Mouse (Mus musculus) heart, embryonic 13.5 days (tissue): ENCODE results near the gene Haus8. TPM values are rescaled to one million over a fixed set of nuclear protein-coding genes. Genes with fewer than 3 reads are reported as not detected.
A peak's percentile ranks its signal among the peaks of the same experiment; 100 is the strongest.
"Not testable (repeated sequence)": the region's sequence is repeated elsewhere in the genome, so short reads cannot be mapped to it uniquely, and the experiment has no call there.

Experiments
- ATAC-seq: fragments of 200-750 bp; cut with Nextera tagmentation; 2 replicates; pipeline ENCODE4 v1.8.0; 2017; ENCODE audit warnings: moderate TSS enrichment; ENCODE audit not compliant: insufficient number of reproducible peaks, low FRiP score, low TSS enrichment; ENCODE audit errors: extremely low read depth
- H3K27ac ChIP-seq: fragments of 300-500 bp; sonication (generic); replicated peaks from 2 replicates; pipeline ENCODE4 v1.5.1; 2015; ENCODE audit warnings: moderate library complexity, mild to moderate bottlenecking, inconsistent platforms
- H3K27me3 ChIP-seq: fragments of 300-500 bp; sonication (generic); replicated peaks from 2 replicates; pipeline ENCODE4 v1.6.1; 2015; ENCODE audit warnings: mild to moderate bottlenecking, inconsistent platforms
- H3K36me3 ChIP-seq: fragments of 300-500 bp; sonication (generic); 2 replicates; pipeline ENCODE4 v1.6.1; 2015; ENCODE audit warnings: mild to moderate bottlenecking, inconsistent platforms
- H3K4me1 ChIP-seq: fragments of 300-500 bp; sonication (generic); 2 replicates; pipeline ENCODE4 v1.6.1; 2015; ENCODE audit warnings: inconsistent platforms
- H3K4me2 ChIP-seq: fragments of 300-500 bp; sonication (generic); 2 replicates; pipeline ENCODE4 v1.6.1; 2015; ENCODE audit warnings: inconsistent platforms, mild to moderate bottlenecking, moderate library complexity
- H3K4me3 ChIP-seq: fragments of 300-500 bp; sonication (generic); 2 replicates; pipeline ENCODE4 v1.5.1; 2015; ENCODE audit warnings: moderate library complexity, mild to moderate bottlenecking, inconsistent platforms
- H3K9ac ChIP-seq: fragments of 300-500 bp; sonication (generic); 2 replicates; pipeline ENCODE4 v1.6.1; 2015; ENCODE audit warnings: inconsistent platforms, mild to moderate bottlenecking, moderate library complexity
- H3K9me3 ChIP-seq: fragments of 300-500 bp; sonication (generic); 2 replicates; pipeline ENCODE4 v1.6.1; 2016; ENCODE audit warnings: inconsistent platforms
- WGBS: fragments of 180-500 bp; shearing (Covaris S2); methylation state at CpG from one replicate; pipeline ENCODE4 v1.1.7; 2015; ENCODE audit warnings: mixed read lengths; 5-methylcytosine and 5-hydroxymethylcytosine counted together
- polyA plus RNA-seq: library from polyadenylated mRNA; unstranded; fragments of >200 nt; fragmentation: Nextera tagmentation; extraction: Ambion mirVana; gene quantifications from 2 replicates; pipeline ENCODE4 v1.2.1, GENCODE M21; 2015

The Haus8 gene
- polyA plus RNA-seq, 1 experiment from 2014 or later = 126 TPM

DNA sequence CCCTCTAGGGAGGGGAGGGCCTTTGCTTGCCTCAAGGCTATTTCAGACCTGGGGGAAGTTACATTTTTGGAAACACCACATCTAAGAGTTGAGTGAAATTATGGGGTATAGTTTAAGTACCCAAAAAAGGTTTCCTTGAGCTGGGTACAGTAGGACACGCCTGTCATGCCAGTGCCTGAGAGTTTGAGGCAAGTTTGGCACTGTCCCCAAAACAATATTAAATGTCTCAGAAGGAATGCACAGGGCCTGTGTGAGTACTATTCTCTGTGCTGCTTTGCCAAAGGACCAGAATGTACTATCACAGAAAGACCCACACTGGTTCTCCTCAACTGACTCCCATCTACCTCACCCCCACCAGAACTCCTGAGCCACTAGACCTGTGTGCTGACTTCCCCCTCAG lies 30.9 kb upstream of the Haus8 start:
- Histone ChIP-seq H3K9me3 (no peaks in the 10 kb centered on the region), H3K36me3 (peaks cover 49% of the 10 kb centered on the region), H3K27me3 (no peaks in the 10 kb centered on the region), H3K27ac (0 out of 2 replicates have a peak overlapping the region, but pooled peaks have one; percentile 20), H3K4me3 (no peak overlapping the region), H3K9ac (no peak overlapping the region), H3K4me2 (no peak overlapping the region), H3K4me1 (peaks cover 24% of the 10 kb centered on the region)
- ATAC-seq = no peak
- 73% methylated on average over 1 of the region's 1 CpGs for WGBS

DNA sequence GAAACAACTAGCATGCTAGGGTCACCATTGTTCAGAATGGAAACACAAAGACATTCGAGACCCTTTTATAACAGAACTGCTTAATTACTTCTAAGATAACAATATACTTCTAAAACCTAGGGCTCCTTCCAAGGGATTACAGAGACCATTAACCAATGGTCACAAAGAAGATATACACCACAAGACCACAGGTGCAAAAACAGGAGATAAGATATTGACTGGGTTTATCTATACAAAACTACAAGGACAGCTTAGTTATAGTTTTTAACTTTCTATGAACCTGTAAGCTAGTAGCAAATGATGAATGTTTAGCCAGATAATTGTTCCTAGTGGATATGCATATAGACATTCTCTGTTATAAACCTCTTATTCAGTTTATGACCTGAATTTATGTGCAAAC lies 30.1 kb upstream of the Haus8 start:
- ATAC-seq = no peak
- 91% methylated on average over 1 of the region's 1 CpGs for WGBS
- Histone ChIP-seq H3K9ac (no peak overlapping the region), H3K9me3 (no peaks in the 10 kb centered on the region), H3K36me3 (peaks cover 58% of the 10 kb centered on the region), H3K4me3 (no peak overlapping the region), H3K27ac (no peak overlapping the region), H3K4me1 (peaks cover 20% of the 10 kb centered on the region), H3K27me3 (no peaks in the 10 kb centered on the region), H3K4me2 (no peak overlapping the region)

DNA sequence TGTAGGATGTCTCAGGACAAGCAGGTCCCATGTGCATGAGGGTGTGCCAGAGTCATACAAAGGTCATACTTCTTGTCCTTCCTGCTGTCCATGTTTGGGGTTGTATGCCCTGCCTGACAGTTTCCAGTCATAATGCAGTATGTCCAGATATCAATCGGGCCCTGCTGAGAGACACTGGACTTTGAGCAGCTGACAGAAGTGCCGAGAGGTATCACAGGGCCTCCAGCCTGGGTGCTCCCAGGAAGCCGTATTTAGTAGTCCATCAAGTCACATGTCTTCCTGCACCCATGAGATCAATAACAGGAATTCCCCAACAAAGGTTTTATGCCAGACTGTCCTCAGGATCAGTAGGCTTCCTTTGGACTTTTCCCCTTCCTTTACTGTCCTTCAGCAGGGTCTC lies 27.0 kb upstream of the Haus8 start:
- WGBS = 74% methylated on average over 3 of the region's 3 CpGs
- no peak overlapping the region for H3K4me3 ChIP-seq
- no peaks in the 10 kb centered on the region for H3K9me3 ChIP-seq
- H3K4me2 ChIP-seq = no peak overlapping the region
- no peak for ATAC-seq
- peaks cover 26% of the 10 kb centered on the region for H3K4me1 ChIP-seq
- peaks cover 82% of the 10 kb centered on the region for H3K36me3 ChIP-seq
- peak overlapping the region; percentile 6; the same call in 1 of the 2 replicates for H3K27ac ChIP-seq
- H3K9ac ChIP-seq = no peak overlapping the region
- H3K27me3 ChIP-seq = no peaks in the 10 kb centered on the region

DNA sequence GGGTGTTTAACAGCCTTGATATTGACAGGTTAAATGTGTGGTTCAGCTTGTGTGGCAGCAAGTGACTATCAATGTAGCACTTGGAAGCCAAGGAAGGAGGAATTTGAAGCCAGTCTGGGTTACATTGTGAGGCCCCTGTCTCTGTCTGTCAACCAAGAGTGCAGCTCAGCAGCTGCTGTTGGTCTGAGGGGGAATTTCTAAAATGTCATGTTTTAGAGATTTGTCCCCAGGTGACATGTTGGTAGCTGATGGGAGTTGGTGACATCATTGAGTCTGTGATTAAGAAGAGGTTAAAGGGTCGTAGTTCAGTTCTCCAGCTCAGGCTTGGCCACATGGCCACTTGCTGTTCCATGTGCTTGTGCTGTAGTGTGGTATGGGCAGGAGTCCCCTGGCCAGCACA lies 24.7 kb upstream of the Haus8 start:
- Histone ChIP-seq H3K27ac (no peak overlapping the region), H3K27me3 (no peaks in the 10 kb centered on the region), H3K9me3 (no peaks in the 10 kb centered on the region), H3K4me2 (no peak overlapping the region), H3K9ac (no peak overlapping the region), H3K36me3 (peaks cover 81% of the 10 kb centered on the region), H3K4me1 (peaks cover 26% of the 10 kb centered on the region), H3K4me3 (no peak overlapping the region)
- 84% methylated on average over 1 of the region's 1 CpGs for WGBS
- no peak for ATAC-seq

DNA sequence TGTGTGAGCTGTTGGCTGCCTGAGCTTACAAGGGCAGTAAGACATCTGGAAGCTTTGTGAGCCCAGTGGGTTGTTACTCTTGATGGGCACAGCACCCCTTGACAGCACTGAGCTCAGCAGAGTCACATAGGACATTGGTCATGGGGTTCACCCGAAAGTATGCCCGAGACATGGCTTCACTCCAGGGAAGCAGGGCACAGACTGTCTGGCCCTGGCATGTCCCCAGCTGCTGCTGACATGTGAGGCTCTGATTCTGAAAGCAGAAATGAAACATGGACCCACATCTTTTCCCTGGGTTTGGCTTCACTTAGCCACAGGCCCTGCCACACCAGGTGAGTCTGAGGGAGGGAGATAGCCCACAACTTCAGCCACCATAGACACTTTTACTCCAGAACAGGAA lies 24.1 kb upstream of the Haus8 start:
- Histone ChIP-seq H3K36me3 (peaks cover 80% of the 10 kb centered on the region), H3K27me3 (no peaks in the 10 kb centered on the region), H3K27ac (0 out of 2 replicates have a peak overlapping the region, but pooled peaks have one; percentile 5), H3K9ac (no peak overlapping the region), H3K4me1 (peaks cover 26% of the 10 kb centered on the region), H3K9me3 (no peaks in the 10 kb centered on the region), H3K4me3 (no peak overlapping the region), H3K4me2 (no peak overlapping the region)
- ATAC-seq = no peak
- WGBS = 94% methylated on average over 2 of the region's 2 CpGs

DNA sequence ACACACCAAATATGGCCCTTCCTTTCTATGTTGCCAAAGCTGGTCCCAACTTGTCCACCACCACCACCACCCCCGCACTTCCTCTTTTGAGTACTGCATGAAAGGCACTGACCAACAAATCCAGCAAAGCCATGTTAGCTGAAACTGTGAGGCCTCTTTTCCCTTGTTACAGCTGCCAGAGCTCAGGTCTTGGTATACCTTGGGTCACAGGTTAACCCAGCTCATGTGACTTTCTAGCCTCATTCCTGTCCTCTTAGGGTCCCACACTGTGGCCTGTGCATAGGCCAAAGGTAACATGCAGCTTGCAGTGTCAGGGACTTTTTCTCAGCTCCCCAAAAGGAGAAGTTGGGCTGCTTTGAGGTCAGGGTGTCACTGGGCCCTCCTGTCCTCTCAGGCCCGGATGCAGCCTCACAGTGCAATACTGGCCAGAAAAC lies 23.5 kb upstream of the Haus8 start:
- H3K4me3 ChIP-seq = no peak overlapping the region
- H3K27me3 ChIP-seq = no peaks in the 10 kb centered on the region
- no peak overlapping the region for H3K27ac ChIP-seq
- no peak overlapping the region for H3K9ac ChIP-seq
- 92% methylated on average over 2 of the region's 2 CpGs for WGBS
- ATAC-seq = no peak
- peaks cover 31% of the 10 kb centered on the region for H3K4me1 ChIP-seq
- H3K4me2 ChIP-seq = no peak overlapping the region
- no peaks in the 10 kb centered on the region for H3K9me3 ChIP-seq
- H3K36me3 ChIP-seq = peaks cover 84% of the 10 kb centered on the region

DNA sequence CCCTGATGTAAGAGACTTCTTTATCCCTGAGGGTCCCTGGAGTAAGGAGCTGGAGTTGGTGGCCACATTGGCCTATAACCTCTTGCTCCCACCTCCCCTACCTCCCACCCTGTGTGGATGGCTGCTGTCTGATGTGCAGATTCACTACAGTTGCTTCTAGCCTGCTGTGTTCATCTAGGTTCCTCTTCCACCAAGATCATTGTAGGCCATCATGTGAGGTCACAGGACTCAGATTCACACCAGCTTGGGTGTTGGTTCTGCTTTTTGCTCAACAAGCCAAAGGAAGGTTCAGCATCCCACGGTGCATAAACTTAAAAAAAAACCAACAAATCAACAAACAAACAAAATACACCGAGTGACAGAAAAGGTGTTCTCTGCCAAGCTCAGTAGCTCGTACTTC lies 21.2 kb upstream of the Haus8 start:
- H3K36me3 ChIP-seq = peaks cover 94% of the 10 kb centered on the region
- 90% methylated on average over 3 of the region's 3 CpGs for WGBS
- H3K4me3 ChIP-seq = not testable (repeated sequence)

DNA sequence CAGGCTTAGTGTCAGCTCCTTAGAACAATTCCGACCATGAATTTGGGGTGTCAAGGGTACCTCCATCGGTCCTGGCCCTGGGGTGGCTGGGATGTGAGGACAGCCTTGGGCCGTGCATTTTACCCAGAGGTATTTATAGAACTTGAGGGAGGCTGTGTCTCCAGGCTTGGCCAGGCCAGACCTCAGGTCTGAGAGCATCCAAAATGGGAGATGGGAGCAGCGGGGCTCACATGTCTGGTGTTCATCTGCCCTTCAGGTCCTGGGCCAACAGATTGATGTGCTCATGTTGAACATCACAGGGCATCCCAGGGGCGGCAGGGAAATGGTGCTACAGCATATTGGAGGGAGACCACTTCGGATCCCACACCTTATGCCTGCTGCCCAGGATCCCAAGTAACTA lies 18.6 kb upstream of the Haus8 start:
- 66% methylated on average over 6 of the region's 6 CpGs for WGBS
- no peak overlapping the region for H3K9ac ChIP-seq
- ATAC-seq = no peak
- H3K36me3 ChIP-seq = peaks cover 80% of the 10 kb centered on the region
- 0 out of 2 replicates have a peak overlapping the region, but pooled peaks have one; percentile 15 for H3K27ac ChIP-seq
- no peaks in the 10 kb centered on the region for H3K9me3 ChIP-seq
- H3K4me2 ChIP-seq = no peak overlapping the region
- H3K4me3 ChIP-seq = no peak overlapping the region
- H3K27me3 ChIP-seq = no peaks in the 10 kb centered on the region
- H3K4me1 ChIP-seq = peaks cover 31% of the 10 kb centered on the region

More for the DNA sequence above, 21.2 kb upstream of the Haus8 start:
- H3K4me1 ChIP-seq = peaks cover 38% of the 10 kb centered on the region
- not testable (repeated sequence) for H3K9me3 ChIP-seq, H3K27me3 ChIP-seq, H3K9ac ChIP-seq, H3K4me2 ChIP-seq, ATAC-seq, H3K27ac ChIP-seq

DNA sequence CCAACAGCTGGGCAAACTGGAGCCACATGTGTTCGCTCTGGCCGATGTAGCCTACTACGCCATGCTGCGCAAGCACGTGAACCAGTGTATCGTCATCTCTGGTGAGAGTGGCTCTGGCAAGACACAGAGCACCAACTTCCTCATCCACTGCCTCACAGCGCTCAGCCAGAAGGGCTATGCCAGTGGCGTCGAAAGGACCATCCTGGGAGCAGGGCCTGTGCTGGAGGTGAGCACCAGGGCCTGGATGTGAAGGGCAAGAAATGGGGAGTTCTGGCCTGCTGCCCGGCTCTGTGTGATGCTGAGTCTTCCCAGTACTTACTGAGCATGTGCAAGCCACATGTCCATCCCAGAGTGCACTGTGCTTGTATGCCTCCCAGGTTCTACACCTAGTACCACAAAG lies 18.2 kb upstream of the Haus8 start:
- no peak overlapping the region for H3K4me3 ChIP-seq
- no peak overlapping the region for H3K4me2 ChIP-seq
- H3K36me3 ChIP-seq = peaks cover 75% of the 10 kb centered on the region
- H3K27ac ChIP-seq = 0 out of 2 replicates have a peak overlapping the region, but pooled peaks have one; percentile 15
- ATAC-seq = no peak
- H3K9ac ChIP-seq = no peak overlapping the region
- 90% methylated on average over 10 of the region's 10 CpGs for WGBS
- peaks cover 27% of the 10 kb centered on the region for H3K4me1 ChIP-seq
- no peaks in the 10 kb centered on the region for H3K27me3 ChIP-seq
- H3K9me3 ChIP-seq = no peaks in the 10 kb centered on the region

DNA sequence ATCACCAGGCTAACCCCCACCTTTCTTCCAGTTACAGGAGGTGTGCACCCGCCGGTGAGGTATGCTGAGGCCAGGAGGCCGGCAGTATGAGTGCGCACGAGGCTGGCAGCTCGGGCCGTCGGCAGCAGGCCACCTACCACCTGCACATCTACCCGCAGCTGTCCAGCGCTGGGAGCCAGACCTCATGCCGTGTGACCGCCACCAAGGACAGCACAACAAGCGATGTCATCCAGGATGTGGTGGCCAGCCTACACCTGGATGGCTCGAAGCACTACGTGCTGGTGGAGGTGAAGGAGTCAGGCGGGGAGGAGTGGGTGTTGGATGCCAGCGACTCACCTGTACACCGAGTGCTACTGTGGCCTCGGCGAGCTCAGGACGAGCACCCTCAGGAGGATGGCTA lies 17.5 kb upstream of the Haus8 start:
- Histone ChIP-seq H3K4me3 (no peak overlapping the region), H3K9ac (no peak overlapping the region), H3K27me3 (no peaks in the 10 kb centered on the region), H3K9me3 (no peaks in the 10 kb centered on the region), H3K4me1 (peaks cover 29% of the 10 kb centered on the region), H3K4me2 (no peak overlapping the region), H3K36me3 (peaks cover 70% of the 10 kb centered on the region), H3K27ac (no peak overlapping the region)
- 94% methylated on average over 21 of the region's 21 CpGs for WGBS
- no peak for ATAC-seq

DNA sequence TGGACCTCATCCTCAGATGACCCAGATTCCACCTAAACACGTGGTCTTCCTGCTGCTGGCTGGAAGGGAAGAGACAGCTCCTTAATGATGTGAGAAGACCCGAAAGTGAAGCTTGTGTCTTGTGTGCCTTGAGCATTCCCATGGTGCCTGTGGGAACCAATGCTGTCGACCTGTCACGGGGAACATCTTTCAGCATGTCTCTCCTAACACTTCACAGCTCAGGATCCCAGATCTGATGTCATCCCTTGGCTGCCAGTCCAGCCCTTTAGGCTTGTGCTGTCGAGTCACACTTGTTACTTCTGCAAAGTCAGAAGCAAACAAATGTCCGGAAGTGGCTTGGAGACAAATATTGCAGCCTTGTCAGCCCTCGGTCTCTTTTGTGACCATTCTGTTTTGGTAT lies 16.4 kb upstream of the Haus8 start:
- no peak for ATAC-seq
- Histone ChIP-seq H3K4me3 (no peak overlapping the region), H3K9me3 (no peaks in the 10 kb centered on the region), H3K9ac (no peak overlapping the region), H3K27ac (peak overlapping the region; percentile 44), H3K4me1 (peaks cover 41% of the 10 kb centered on the region), H3K4me2 (no peak overlapping the region), H3K36me3 (peaks cover 58% of the 10 kb centered on the region), H3K27me3 (no peaks in the 10 kb centered on the region)
- 37% methylated on average over 7 of the region's 7 CpGs for WGBS

DNA sequence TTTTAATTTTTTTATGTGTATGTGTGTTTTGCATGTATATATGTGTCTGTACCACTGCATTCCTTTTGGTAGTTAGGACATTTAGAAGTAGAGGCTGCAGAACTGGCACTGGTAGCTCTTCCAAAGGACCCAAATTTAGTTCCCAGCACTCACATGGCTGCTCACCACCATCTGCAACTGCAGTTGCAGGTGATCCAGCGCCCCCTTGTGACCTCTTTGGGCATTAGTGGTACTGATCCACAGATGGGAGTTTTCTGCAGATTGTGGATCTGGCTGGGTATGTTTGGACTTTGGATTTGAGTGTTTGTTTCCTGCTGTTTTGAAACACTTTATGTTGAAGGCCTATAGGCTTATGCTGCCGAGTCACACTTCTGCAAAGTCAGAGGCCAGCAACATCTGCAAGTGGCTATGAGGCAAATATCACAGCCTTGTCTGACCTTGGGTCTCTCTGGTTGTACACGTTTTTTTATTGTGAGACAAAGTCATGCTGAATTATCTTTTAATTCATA lies 15.8 kb upstream of the Haus8 start:
- WGBS = 50% methylated on average over 3 of the region's 3 CpGs
- Histone ChIP-seq H3K27me3 (no peaks in the 10 kb centered on the region), H3K9ac (no peak overlapping the region), H3K4me1 (peaks cover 46% of the 10 kb centered on the region), H3K36me3 (peaks cover 55% of the 10 kb centered on the region), H3K4me3 (no peak overlapping the region), H3K9me3 (no peaks in the 10 kb centered on the region), H3K27ac (peak overlapping the region; percentile 44; the same call in 1 of the 2 replicates), H3K4me2 (no peak overlapping the region)
- no peak for ATAC-seq
